Mouse (Mus musculus): ENCODE measurements around the gene Pcsk2. TPM values are rescaled to one million over a fixed set of nuclear protein-coding genes. Genes with fewer than 3 reads are reported as not detected.

Pcsk2 gene
- polyA plus RNA-seq, 1 experiment from 2014 or later = 0.41 TPM

GRCm38 (mm10) chr2:143780310-143780709, 234.4 kb downstream of the Pcsk2 start:
- Histone ChIP-seq H3K9me3 (replicated peaks) (no peaks in the 10 kb centered on the region), H3K4me3 (no peak overlapping the region), H3K4me1 (no peaks in the 10 kb centered on the region), H3K27me3 (ENCODE audit: low read depth, poor library complexity, severe bottlenecking) (no peaks in the 10 kb centered on the region), H3K36me3 (no peaks in the 10 kb centered on the region), H3K27ac (no peak overlapping the region)
- DNase-seq (ENCODE audit: low spot score) = no peak
- 84% methylated on average over 2 of the region's 2 CpGs for WGBS

DNA sequence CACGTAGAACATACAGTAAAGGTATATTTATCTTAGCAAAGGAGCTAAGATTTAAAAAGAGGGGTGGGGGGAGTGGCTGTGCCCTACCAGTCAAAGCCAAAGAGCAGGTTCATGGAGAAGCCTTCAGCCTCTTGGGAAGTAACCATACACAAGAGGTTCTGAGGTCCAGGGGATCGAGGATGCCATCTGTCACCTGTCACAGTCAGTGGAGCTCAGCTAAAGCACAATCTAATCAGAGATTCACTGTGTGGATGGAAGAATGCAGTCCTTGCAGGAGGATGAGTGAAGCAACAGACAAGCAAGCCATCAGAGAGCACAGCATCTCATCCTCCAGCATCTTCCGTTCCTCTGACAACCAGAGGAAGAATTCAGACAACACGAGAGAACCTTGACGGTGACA, 244.0 kb downstream of the Pcsk2 start:
- Histone ChIP-seq H3K4me3 (no peak overlapping the region), H3K4me1 (no peaks in the 10 kb centered on the region), H3K27me3 (ENCODE audit: low read depth, poor library complexity, severe bottlenecking) (no peaks in the 10 kb centered on the region), H3K36me3 (no peaks in the 10 kb centered on the region), H3K27ac (no peak overlapping the region), H3K9me3 (replicated peaks) (no peaks in the 10 kb centered on the region)
- DNase-seq (ENCODE audit: low spot score) = no peak
- WGBS = 87% methylated on average over 5 of the region's 5 CpGs

GRCm38 (mm10) chr2:143795858-143796257, 249.9 kb downstream of the Pcsk2 start:
- Histone ChIP-seq H3K4me1 (0 out of 2 replicates have a peak, but pooled peaks cover under 1% of the 10 kb centered on the region), H3K27ac (no peak overlapping the region), H3K36me3 (no peaks in the 10 kb centered on the region), H3K4me3 (no peak overlapping the region), H3K9me3 (replicated peaks) (no peaks in the 10 kb centered on the region), H3K27me3 (ENCODE audit: low read depth, poor library complexity, severe bottlenecking) (no peaks in the 10 kb centered on the region)
- WGBS = 89% methylated on average over 4 of the region's 4 CpGs
- DNase-seq (ENCODE audit: low spot score) = no peak

- 0 out of 2 replicates have a peak, but pooled peaks cover 5% of the 10 kb centered on the region for H3K4me1 ChIP-seq
- WGBS = 80% methylated on average over 4 of the region's 4 CpGs
- H3K4me3 ChIP-seq = no peak overlapping the region
- H3K27ac ChIP-seq = no peak overlapping the region
- no peak for DNase-seq (ENCODE audit: low spot score)
- no peaks in the 10 kb centered on the region for H3K27me3 ChIP-seq (ENCODE audit: low read depth, poor library complexity, severe bottlenecking)
- no peaks in the 10 kb centered on the region for H3K9me3 ChIP-seq (replicated peaks)
- H3K36me3 ChIP-seq = no peaks in the 10 kb centered on the region
Observed at GRCm38 (mm10) chr2:143796335-143797013, 250.5 kb downstream of the Pcsk2 start.

DNA sequence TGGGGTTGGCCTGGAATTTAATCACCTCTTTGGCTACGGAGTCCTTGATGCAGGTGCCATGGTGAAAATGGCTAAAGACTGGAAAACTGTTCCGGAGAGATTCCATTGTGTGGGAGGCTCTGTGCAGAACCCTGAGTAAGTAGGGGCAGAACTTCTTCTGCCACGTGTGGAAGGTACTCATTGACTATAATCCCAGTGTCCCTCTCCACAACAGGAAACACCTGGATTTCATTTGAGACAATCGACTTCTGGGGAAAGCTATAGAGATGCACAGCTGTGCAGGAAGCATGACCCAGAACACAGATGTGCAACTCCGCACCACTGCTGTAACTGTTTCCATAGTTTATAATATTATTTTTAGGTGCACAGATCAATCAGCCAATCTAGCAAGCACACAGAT, 255.1 kb downstream of the Pcsk2 start:
- WGBS = 71% methylated on average over 5 of the region's 5 CpGs
- Histone ChIP-seq H3K27ac (no peak overlapping the region), H3K4me3 (no peak overlapping the region), H3K27me3 (ENCODE audit: low read depth, poor library complexity, severe bottlenecking) (no peaks in the 10 kb centered on the region), H3K9me3 (replicated peaks) (no peaks in the 10 kb centered on the region), H3K4me1 (0 out of 2 replicates have a peak, but pooled peaks cover 5% of the 10 kb centered on the region), H3K36me3 (no peaks in the 10 kb centered on the region)
- no peak for DNase-seq (ENCODE audit: low spot score)

GRCm38 (mm10) chr2:143806140-143806923, 260.4 kb downstream of the Pcsk2 start:
- no peak overlapping the region for H3K27ac ChIP-seq
- no peaks in the 10 kb centered on the region for H3K27me3 ChIP-seq (ENCODE audit: low read depth, poor library complexity, severe bottlenecking)
- H3K36me3 ChIP-seq = no peaks in the 10 kb centered on the region
- no peak overlapping the region for H3K4me3 ChIP-seq
- WGBS = 69% methylated on average over 15 of the region's 15 CpGs
- H3K4me1 ChIP-seq = 0 out of 2 replicates have a peak, but pooled peaks cover 3% of the 10 kb centered on the region
- no peak for DNase-seq (ENCODE audit: low spot score)
- H3K9me3 ChIP-seq (replicated peaks) = no peaks in the 10 kb centered on the region

GRCm38 (mm10) chr2:143806924-143807664, 261.1 kb downstream of the Pcsk2 start:
- Histone ChIP-seq H3K4me3 (no peak overlapping the region), H3K36me3 (no peaks in the 10 kb centered on the region), H3K27ac (no peak overlapping the region), H3K9me3 (replicated peaks) (no peaks in the 10 kb centered on the region), H3K27me3 (ENCODE audit: low read depth, poor library complexity, severe bottlenecking) (no peaks in the 10 kb centered on the region), H3K4me1 (0 out of 2 replicates have a peak, but pooled peaks cover 3% of the 10 kb centered on the region)
- no peak for DNase-seq (ENCODE audit: low spot score)
- 89% methylated on average over 9 of the region's 9 CpGs for WGBS

DNA sequence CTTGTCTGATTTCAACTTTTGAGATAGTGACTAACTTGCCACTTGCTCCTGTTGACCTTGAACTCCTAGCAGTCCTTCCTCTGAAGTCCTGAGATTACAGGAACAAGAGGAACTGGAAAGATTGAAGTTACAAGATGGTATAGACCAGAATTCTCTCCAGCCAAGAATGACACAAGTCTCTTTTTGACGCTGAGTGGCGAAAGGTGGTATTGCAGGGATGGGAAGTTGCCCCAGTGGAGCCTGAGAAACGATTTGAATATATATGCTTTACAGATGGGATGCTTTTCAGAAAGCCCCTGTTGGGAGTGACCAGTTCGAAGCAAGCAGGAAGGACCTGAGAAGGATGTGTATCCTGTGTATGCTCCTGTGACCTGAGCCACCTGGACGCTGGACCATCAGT, 262.8 kb downstream of the Pcsk2 start:
- no peak for DNase-seq (ENCODE audit: low spot score)
- Histone ChIP-seq H3K4me1 (0 out of 2 replicates have a peak, but pooled peaks cover 3% of the 10 kb centered on the region), H3K4me3 (no peak overlapping the region), H3K27ac (no peak overlapping the region), H3K27me3 (ENCODE audit: low read depth, poor library complexity, severe bottlenecking) (no peaks in the 10 kb centered on the region), H3K36me3 (no peaks in the 10 kb centered on the region), H3K9me3 (replicated peaks) (no peaks in the 10 kb centered on the region)
- 73% methylated on average over 5 of the region's 5 CpGs for WGBS

DNA sequence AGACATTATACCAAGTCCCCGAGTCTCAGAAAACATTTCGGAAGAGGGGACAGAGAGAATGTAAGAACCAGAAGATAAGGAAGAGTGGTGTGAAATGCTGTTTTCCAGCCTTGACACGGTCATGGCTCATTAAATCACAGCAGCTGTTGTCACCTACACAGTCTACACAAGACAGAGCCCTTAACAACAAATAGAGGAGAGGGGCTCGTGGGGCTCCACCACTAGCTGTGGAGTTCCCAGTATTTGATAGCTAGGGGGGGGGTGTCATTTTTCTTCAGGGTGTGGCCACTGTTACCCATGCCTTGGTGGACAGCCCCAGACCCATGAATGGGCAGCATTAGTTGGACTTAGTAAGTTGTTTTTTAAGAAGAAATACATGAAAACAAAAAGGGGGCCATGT, 266.3 kb downstream of the Pcsk2 start:
- Histone ChIP-seq H3K4me1 (no peaks in the 10 kb centered on the region), H3K9me3 (replicated peaks) (no peaks in the 10 kb centered on the region), H3K27me3 (ENCODE audit: low read depth, poor library complexity, severe bottlenecking) (no peaks in the 10 kb centered on the region), H3K27ac (no peak overlapping the region), H3K4me3 (no peak overlapping the region), H3K36me3 (no peaks in the 10 kb centered on the region)
- no peak for DNase-seq (ENCODE audit: low spot score)
- WGBS = 77% methylated on average over 4 of the region's 4 CpGs

DNA sequence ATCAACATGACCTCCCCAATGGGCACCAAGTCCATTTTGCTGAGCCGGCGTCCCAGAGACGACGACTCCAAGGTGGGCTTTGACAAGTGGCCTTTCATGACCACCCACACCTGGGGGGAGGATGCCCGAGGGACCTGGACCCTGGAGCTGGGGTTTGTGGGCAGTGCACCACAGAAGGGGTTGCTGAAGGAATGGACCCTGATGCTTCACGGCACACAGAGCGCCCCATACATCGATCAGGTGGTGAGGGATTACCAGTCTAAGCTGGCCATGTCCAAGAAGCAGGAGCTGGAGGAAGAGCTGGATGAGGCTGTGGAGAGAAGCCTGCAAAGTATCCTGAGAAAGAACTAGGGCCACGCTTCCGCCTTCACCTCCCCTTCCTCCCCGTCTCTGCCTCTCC, 267.5 kb downstream of the Pcsk2 start:
- Histone ChIP-seq H3K27me3 (ENCODE audit: low read depth, poor library complexity, severe bottlenecking) (no peaks in the 10 kb centered on the region), H3K4me3 (no peak overlapping the region), H3K36me3 (no peaks in the 10 kb centered on the region), H3K4me1 (no peaks in the 10 kb centered on the region), H3K27ac (no peak overlapping the region), H3K9me3 (replicated peaks) (no peaks in the 10 kb centered on the region)
- DNase-seq (ENCODE audit: low spot score) = no peak
- WGBS = 91% methylated on average over 11 of the region's 11 CpGs

DNA sequence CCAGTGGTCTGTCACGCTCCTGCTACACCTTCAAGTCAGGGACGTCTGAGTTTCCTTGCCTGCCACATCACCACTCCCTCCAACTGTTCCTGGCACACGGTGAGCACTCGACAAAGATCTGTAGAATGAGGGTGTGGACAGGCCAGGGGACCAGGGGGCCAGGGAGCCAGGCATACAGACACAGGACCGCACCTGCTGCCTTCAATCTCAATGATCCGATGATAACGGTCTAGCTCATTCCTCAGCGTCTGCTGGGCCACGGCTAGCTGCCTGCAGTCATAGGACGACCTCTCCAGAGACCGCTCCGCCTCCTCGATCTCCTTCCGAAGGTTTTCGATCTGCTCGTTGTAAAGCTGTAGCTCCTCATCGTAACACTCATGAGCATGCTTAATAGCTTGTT, 285.7 kb downstream of the Pcsk2 start:
- no peak overlapping the region for H3K4me3 ChIP-seq
- peaks cover 11% of the 10 kb centered on the region for H3K4me1 ChIP-seq
- H3K9me3 ChIP-seq (replicated peaks) = no peaks in the 10 kb centered on the region
- H3K36me3 ChIP-seq = no peaks in the 10 kb centered on the region
- no peak for DNase-seq (ENCODE audit: low spot score)
- H3K27ac ChIP-seq = no peak overlapping the region
- 78% methylated on average over 17 of the region's 17 CpGs for WGBS
- no peaks in the 10 kb centered on the region for H3K27me3 ChIP-seq (ENCODE audit: low read depth, poor library complexity, severe bottlenecking)

DNA sequence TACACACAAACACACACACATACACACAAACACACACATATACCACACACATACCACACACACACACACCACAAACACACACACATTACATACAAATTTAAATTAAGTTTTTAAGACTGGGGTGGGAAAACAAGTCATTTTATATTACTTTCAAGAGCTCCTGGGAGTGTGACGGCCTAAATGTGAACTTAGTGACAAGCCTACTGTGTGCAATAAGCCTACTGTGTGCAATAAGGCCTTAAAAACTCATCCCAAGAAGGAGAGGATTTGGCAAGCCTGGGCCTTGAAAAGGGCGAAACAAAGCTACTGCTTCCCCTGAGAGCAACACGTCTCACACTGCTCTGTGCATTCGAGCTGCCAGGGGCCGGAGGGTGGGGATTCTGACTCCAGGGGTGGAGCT, 286.8 kb downstream of the Pcsk2 start:
- Histone ChIP-seq H3K4me3 (no peak overlapping the region), H3K4me1 (peaks cover 14% of the 10 kb centered on the region), H3K9me3 (replicated peaks) (no peaks in the 10 kb centered on the region), H3K36me3 (no peaks in the 10 kb centered on the region), H3K27ac (no peak overlapping the region), H3K27me3 (ENCODE audit: low read depth, poor library complexity, severe bottlenecking) (no peaks in the 10 kb centered on the region)
- 89% methylated on average over 5 of the region's 5 CpGs for WGBS
- DNase-seq (ENCODE audit: low spot score) = no peak

GRCm38 (mm10) chr2:143834082-143834481, 288.1 kb downstream of the Pcsk2 start:
- Histone ChIP-seq H3K4me1 (peaks cover 14% of the 10 kb centered on the region), H3K36me3 (no peaks in the 10 kb centered on the region), H3K9me3 (replicated peaks) (no peaks in the 10 kb centered on the region), H3K4me3 (no peak overlapping the region), H3K27me3 (ENCODE audit: low read depth, poor library complexity, severe bottlenecking) (no peaks in the 10 kb centered on the region), H3K27ac (peak overlapping the region; percentile 64)
- DNase-seq (ENCODE audit: low spot score) = no peak
- 65% methylated on average over 6 of the region's 6 CpGs for WGBS
